Mouse (Mus musculus): ENCODE data around the gene Carns1.
A peak's percentile ranks its signal among the peaks of the same experiment; 100 is the strongest.

The Carns1 gene

GRCm38 (mm10) chr19:4202149-4202548, 26.9 kb upstream of the Carns1 start:
- DNase-seq (ENCODE audit: low spot score in 2 of 2), result no peak

- peak; percentile 90 to 92 for DNase-seq (ENCODE audit: low spot score in 2 of 2)
Measured at GRCm38 (mm10) chr19:4201291-4201909, 26.1 kb upstream of the Carns1 start, which contains the start of gene Rad9a. Gene Rad9a, minus strand, starts transcription at chr19:4201662.

GRCm38 (mm10) chr19:4197180-4197579, 21.9 kb upstream of the Carns1 start:
- DNase-seq (ENCODE audit: low spot score in 2 of 2), result no peak

GRCm38 (mm10) chr19:4196548-4196947, 21.3 kb upstream of the Carns1 start:
- no peak for DNase-seq (ENCODE audit: low spot score in 2 of 2)

GRCm38 (mm10) chr19:4196048-4196447, 20.8 kb upstream of the Carns1 start:
- DNase-seq (ENCODE audit: low spot score in 2 of 2), result no peak

GRCm38 (mm10) chr19:4194776-4195650, 19.7 kb upstream of the Carns1 start:
- no peak for DNase-seq (ENCODE audit: low spot score in 2 of 2)

- no peak for DNase-seq (ENCODE audit: low spot score in 2 of 2)
Measured at GRCm38 (mm10) chr19:4194021-4194724, 18.9 kb upstream of the Carns1 start.

GRCm38 (mm10) chr19:4193129-4193528, 17.9 kb upstream of the Carns1 start:
- DNase-seq (ENCODE audit: low spot score in 2 of 2), result no peak

GRCm38 (mm10) chr19:4192251-4192985, 17.1 kb upstream of the Carns1 start:
- no peak for DNase-seq (ENCODE audit: low spot score in 2 of 2)

- peak; percentile 98 to 99 for DNase-seq (ENCODE audit: low spot score in 2 of 2)
Measured at GRCm38 (mm10) chr19:4191528-4192250, 16.4 kb upstream of the Carns1 start, which contains the start of gene Ppp1ca. Gene Ppp1ca, plus strand, starts transcription at chr19:4192065.

GRCm38 (mm10) chr19:4190831-4191334, 15.6 kb upstream of the Carns1 start, which contains the start of gene Tbc1d10c:
Gene Tbc1d10c, minus strand, starts transcription at chr19:4191284.
- DNase-seq (ENCODE audit: low spot score in 2 of 2), result peak; percentile 58 to 67

- DNase-seq (ENCODE audit: low spot score in 2 of 2), result no peak
Measured at GRCm38 (mm10) chr19:4189051-4189620, 13.9 kb upstream of the Carns1 start.

GRCm38 (mm10) chr19:4187303-4187702, 12.0 kb upstream of the Carns1 start:
- DNase-seq (ENCODE audit: low spot score in 2 of 2), result no peak

GRCm38 (mm10) chr19:4184976-4185975, 10.0 kb upstream of the Carns1 start:
- DNase-seq (ENCODE audit: low spot score in 2 of 2), result peak; percentile 40 to 48

GRCm38 (mm10) chr19:4183689-4184088, 8.4 kb upstream of the Carns1 start:
- DNase-seq (ENCODE audit: low spot score in 2 of 2), result no peak

GRCm38 (mm10) chr19:4181892-4182291, 6.6 kb upstream of the Carns1 start:
- DNase-seq (ENCODE audit: low spot score in 2 of 2), result peak in 1 of 2 experiments; percentile 48

GRCm38 (mm10) chr19:4180411-4180810, 5.1 kb upstream of the Carns1 start:
- no peak for DNase-seq (ENCODE audit: low spot score in 2 of 2)

GRCm38 (mm10) chr19:4172925-4173324, 2.4 kb downstream of the Carns1 start:
- DNase-seq (ENCODE audit: low spot score in 2 of 2), result no peak
